Mouse (Mus musculus): Measurements from ENCODE around the gene Pde4d. TPM values are rescaled to one million over a fixed set of nuclear protein-coding genes. Genes with fewer than 3 reads are reported as not detected.
A peak's percentile ranks its signal among the peaks of the same experiment; 100 is the strongest.

Pde4d gene
- total RNA-seq, 2 experiments from 2014 or later: 72.4 to 79.0 TPM

GRCm38 (mm10) chr13:108956059-108956458 is 506.3 kb downstream of the Pde4d start:
- DNase-seq (ENCODE audit: low spot score in 2 of 2): no peak

GRCm38 (mm10) chr13:108964056-108964455 is 514.3 kb downstream of the Pde4d start:
- no peak for DNase-seq (ENCODE audit: low spot score in 2 of 2)

- no peak for DNase-seq (ENCODE audit: low spot score in 2 of 2)
Observed at GRCm38 (mm10) chr13:108981144-108981543, 531.4 kb downstream of the Pde4d start.

GRCm38 (mm10) chr13:108998739-108999138 is 549.0 kb downstream of the Pde4d start:
- DNase-seq (ENCODE audit: low spot score in 2 of 2): no peak

- DNase-seq (ENCODE audit: low spot score in 2 of 2): no peak
Observed at GRCm38 (mm10) chr13:109024703-109025102, 575.0 kb downstream of the Pde4d start.

GRCm38 (mm10) chr13:109047126-109047525 is 597.4 kb downstream of the Pde4d start:
- DNase-seq (ENCODE audit: low spot score in 2 of 2): peak; percentile 33 to 85

- no peak for DNase-seq (ENCODE audit: low spot score in 2 of 2)
Observed at GRCm38 (mm10) chr13:109052805-109053204, 603.1 kb downstream of the Pde4d start.

- DNase-seq (ENCODE audit: low spot score in 2 of 2): peak; percentile 76 to 93
Observed at GRCm38 (mm10) chr13:109053242-109054018, 603.7 kb downstream of the Pde4d start.

- no peak for DNase-seq (ENCODE audit: low spot score in 2 of 2)
Observed at GRCm38 (mm10) chr13:109058045-109058444, 608.3 kb downstream of the Pde4d start.

GRCm38 (mm10) chr13:109066581-109067159 is 616.9 kb downstream of the Pde4d start:
- DNase-seq (ENCODE audit: low spot score in 2 of 2): no peak

GRCm38 (mm10) chr13:109068258-109069219 is 618.8 kb downstream of the Pde4d start:
- DNase-seq (ENCODE audit: low spot score in 2 of 2): no peak

- DNase-seq (ENCODE audit: low spot score in 2 of 2): no peak
Observed at GRCm38 (mm10) chr13:109073371-109073770, 623.6 kb downstream of the Pde4d start.

- no peak for DNase-seq (ENCODE audit: low spot score in 2 of 2)
Observed at GRCm38 (mm10) chr13:109074078-109074477, 624.3 kb downstream of the Pde4d start.

- DNase-seq (ENCODE audit: low spot score in 2 of 2): peak in 1 of 2 experiments; percentile 54
Observed at GRCm38 (mm10) chr13:109092654-109093053, 642.9 kb downstream of the Pde4d start.

- no peak for DNase-seq (ENCODE audit: low spot score in 2 of 2)
Observed at GRCm38 (mm10) chr13:109096654-109097053, 646.9 kb downstream of the Pde4d start.

- no peak for DNase-seq (ENCODE audit: low spot score in 2 of 2)
Observed at GRCm38 (mm10) chr13:109116004-109116341, 666.2 kb downstream of the Pde4d start.

- peak; percentile 65 to 71 for DNase-seq (ENCODE audit: low spot score in 2 of 2)
Observed at GRCm38 (mm10) chr13:109116342-109117201, 666.8 kb downstream of the Pde4d start.

- peak; percentile 33 to 37 for DNase-seq (ENCODE audit: low spot score in 2 of 2)
Observed at GRCm38 (mm10) chr13:109117210-109117791, 667.6 kb downstream of the Pde4d start.

GRCm38 (mm10) chr13:109118296-109118800 is 668.6 kb downstream of the Pde4d start:
- no peak for DNase-seq (ENCODE audit: low spot score in 2 of 2)

GRCm38 (mm10) chr13:109121867-109122266 is 672.1 kb downstream of the Pde4d start:
- DNase-seq (ENCODE audit: low spot score in 2 of 2): no peak
